Mouse (Mus musculus): ENCODE data around the gene Gapvd1. TPM values are rescaled to one million over a fixed set of nuclear protein-coding genes. Genes with fewer than 3 reads are reported as not detected.

The Gapvd1 gene
- polyA plus RNA-seq, 1 experiment from 2014 or later: 102 TPM

Other genes starting within 250 kb of the Gapvd1 start
- 846 and 849 TPM in 2 replicates for gene Hspa5, start 16.7 kb upstream of the Gapvd1 start, polyA plus RNA-seq (2014; fragmentation: Nextera tagmentation; extraction: Ambion mirVana)
- gene Rabepk, start 44.7 kb upstream of the Gapvd1 start, polyA plus RNA-seq (2014; fragmentation: Nextera tagmentation; extraction: Ambion mirVana): 28.8 and 31.3 TPM in 2 replicates
- gene Fbxw2, start 71.1 kb upstream of the Gapvd1 start, polyA plus RNA-seq (2014; fragmentation: Nextera tagmentation; extraction: Ambion mirVana): 63.7 and 66.8 TPM in 2 replicates
- gene Gm34653, start 77.8 kb upstream of the Gapvd1 start, polyA plus RNA-seq (2014; fragmentation: Nextera tagmentation; extraction: Ambion mirVana): not detected in 2 replicates
- gene Cutal, start 119.2 kb upstream of the Gapvd1 start, polyA plus RNA-seq (2014; fragmentation: Nextera tagmentation; extraction: Ambion mirVana): 0.05 and 0.11 TPM in 2 replicates
- gene Psmd5, start 119.7 kb upstream of the Gapvd1 start, polyA plus RNA-seq (2014; fragmentation: Nextera tagmentation; extraction: Ambion mirVana): 122 and 129 TPM in 2 replicates
- gene Phf19, start 158.8 kb upstream of the Gapvd1 start, polyA plus RNA-seq (2014; fragmentation: Nextera tagmentation; extraction: Ambion mirVana): 3.9 and 4.0 TPM in 2 replicates
- gene Traf1, start 206.5 kb upstream of the Gapvd1 start, polyA plus RNA-seq (2014; fragmentation: Nextera tagmentation; extraction: Ambion mirVana): 0.32 and 0.34 TPM in 2 replicates

Measured in midbrain, embryonic 11.5 days (tissue).